Mouse (Mus musculus): ENCODE data around the gene Fndc8. TPM values are rescaled to one million over a fixed set of nuclear protein-coding genes. Genes with fewer than 3 reads are reported as not detected.
A peak's percentile ranks its signal among the peaks of the same experiment; 100 is the strongest.

The Fndc8 gene
- total RNA-seq, 2 experiments from 2014 or later = not detected

- intact Hi-C loops (cut with DNase I; ENCODE audit: low total_unique reads) = loop anchor here (5.0 kb wide), 1 partner anchor 45 kb away; no protein-coding TSS in a partner anchor
These were observed 24.9 kb upstream of the Fndc8 start for GRCm38 (mm10) chr11:82866850-82867564.

DNA sequence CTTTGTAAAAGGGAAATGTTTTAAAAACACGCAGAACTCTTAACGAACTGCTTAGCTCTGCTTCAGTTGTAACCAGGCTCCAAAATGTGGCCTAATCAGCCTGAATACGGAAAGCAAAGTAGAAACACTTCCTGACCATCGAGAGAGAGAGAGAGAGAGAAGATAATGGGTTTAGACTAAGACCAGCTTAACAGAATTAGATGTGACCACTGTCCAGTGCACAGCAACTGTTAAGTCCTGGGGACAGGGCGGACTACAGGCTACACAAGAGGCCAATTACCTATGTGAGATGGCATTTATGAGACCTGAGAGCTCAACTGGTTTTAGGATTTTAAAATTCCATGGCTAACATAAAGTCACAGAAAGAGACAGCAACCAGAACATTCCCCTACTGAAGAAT, 24.0 kb upstream of the Fndc8 start:
- DNase-seq = no peak
- intact Hi-C loops (cut with DNase I; ENCODE audit: low total_unique reads) = loop anchor here (5.0 kb wide), 1 partner anchor 46 kb away; no protein-coding TSS in a partner anchor

More at GRCm38 (mm10) chr11:82866850-82867564, 24.9 kb upstream of the Fndc8 start:
- DNase-seq = no peak

DNA sequence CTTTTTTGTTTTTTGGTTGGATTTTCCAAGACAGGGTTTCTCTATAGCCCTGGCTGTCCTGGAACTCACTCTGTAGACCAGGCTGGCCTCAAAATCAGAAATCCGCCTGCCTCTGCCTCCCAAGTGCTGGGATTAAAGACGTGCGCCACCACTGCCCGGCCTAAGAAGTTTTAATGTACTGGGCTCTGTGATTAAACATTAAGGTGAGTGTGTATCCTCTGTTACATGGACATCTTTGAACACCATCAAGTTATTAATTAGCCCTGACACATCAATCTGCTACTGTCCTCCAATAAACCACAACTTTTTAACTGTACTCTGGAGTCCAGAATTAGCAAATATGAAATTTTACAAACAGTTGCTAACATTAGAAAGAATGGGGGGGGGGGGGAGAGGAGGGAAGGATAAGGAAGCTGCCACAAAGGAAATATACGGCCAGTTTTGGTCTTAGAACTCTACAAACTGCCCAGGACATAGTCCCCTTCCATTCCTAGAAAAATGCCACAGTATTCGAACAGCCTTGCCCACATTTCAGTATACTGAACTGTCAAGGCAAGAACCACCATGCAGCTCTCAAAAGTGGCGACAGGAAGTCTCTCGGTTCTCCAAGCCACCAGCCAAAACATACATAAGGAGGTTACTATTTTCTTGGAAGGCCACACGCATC, 22.3 kb upstream of the Fndc8 start:
- DNase-seq = no peak
- intact Hi-C loops (cut with DNase I; ENCODE audit: low total_unique reads) = loop anchor here (5.0 kb wide), 1 partner anchor 47 kb away; no protein-coding TSS in a partner anchor

DNA sequence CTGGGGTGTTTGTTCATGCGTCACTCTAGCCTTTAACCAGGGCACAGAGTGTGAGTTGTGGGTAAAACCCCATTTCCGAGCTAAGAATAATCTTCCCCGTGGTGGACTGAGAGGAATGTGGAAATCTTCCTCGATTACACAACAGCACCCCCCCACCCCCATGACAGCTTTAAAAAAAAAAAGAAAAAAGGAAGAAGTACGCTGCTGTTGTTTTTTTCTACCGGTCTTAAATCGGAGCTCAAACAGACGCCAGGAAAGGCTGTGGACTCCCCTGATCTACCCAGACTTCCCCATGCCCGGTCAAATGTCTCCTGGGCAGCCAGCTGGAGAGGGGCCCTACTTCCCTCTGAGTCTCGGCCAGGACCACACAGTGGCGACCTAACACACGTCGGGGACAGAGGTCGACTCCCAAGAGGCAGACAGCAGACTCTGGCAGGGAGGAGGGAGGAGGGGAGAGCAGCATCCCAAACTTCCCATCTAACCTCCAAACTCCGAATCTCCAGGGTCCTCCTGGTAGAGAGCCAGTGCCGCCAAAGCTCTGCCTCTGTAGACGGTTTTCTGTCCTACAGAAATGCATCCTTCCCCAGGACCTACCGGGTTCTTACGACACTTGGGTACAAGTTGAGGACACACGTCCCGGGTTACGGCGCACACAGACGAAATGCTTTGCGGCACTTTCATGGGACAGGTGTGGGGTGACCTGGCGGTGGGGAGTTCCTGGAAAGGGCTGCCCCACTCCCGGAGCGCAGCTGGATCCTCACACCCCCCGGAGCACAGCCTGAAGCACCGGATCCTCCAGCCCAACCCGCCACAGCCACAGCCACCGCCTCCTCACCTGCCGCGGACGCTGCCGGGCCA, 21.5 kb upstream of the Fndc8 start:
- intact Hi-C loops (cut with DNase I; ENCODE audit: low total_unique reads) = no loop called here
- peak; percentile 66 for DNase-seq

DNA sequence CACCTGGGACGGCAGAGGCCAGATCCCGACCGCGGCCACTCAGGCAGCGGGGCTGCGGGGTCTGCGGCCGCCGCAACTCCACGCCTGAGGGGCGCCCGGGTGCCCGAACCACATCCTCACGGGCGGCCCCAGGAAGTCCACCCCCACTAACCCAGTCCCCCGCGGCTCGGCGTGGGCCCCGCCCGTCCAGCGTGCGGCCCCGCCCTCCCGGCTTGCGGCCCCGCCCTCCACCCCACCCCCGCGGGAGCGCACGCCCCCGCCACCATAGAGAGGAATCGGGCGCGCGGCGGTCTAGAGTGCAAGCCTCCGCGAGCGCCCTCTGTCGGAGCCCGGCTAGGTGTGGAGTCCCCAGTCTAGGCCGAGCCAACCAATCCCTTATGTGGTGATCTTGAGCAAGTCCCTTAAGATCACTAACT, 20.9 kb upstream of the Fndc8 start, which contains the start of gene Rffl:
Gene Rffl (minus strand): TSS at position 180 of the 416 bp plus-strand sequence.
- intact Hi-C loops (cut with DNase I; ENCODE audit: low total_unique reads) = no loop called here
- DNase-seq = peak; percentile 96

DNA sequence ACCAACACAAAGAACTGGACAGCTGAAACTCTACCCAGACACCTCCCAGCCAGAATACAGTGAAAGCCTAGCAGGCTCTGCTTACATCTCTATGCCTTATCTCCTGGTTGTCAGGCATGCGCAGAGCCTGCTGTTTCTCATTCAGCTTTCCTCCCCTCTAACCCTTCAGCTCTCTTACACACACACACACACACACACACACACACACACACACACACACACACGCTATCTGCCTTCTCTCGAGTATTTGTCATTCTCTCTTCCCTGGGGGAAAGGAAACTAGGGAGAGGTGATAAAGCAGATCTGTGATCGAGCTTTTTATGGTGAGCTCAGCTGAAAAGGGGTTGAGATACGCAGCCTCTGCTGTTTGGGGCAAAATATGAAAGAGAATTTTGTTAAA, 17.0 kb upstream of the Fndc8 start:
- intact Hi-C loops (cut with DNase I; ENCODE audit: low total_unique reads) = no loop called here
- DNase-seq = no peak

DNA sequence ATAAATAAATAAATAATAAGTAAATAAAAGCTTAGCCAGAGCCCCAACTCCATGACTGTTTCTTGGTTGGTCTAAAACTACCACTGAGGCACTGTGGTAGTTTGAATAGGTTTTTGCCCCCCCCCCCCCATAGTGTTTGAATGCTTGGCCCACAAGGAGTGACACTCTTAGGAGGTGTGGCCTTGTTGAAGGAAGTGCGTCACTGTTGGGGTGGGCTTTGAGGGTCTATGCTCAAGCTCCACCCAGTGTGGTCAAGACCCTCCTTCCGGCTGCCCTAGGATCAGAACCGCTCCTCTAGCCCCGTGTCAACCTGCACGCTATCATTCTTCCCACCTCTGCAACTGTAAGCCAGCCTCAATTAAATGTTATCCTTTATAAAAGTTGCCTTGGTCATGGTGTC, 16.3 kb upstream of the Fndc8 start:
- DNase-seq = no peak
- intact Hi-C loops (cut with DNase I; ENCODE audit: low total_unique reads) = no loop called here

- intact Hi-C loops (cut with DNase I; ENCODE audit: low total_unique reads) = no loop called here
- DNase-seq = no peak
These were observed 14.1 kb upstream of the Fndc8 start for GRCm38 (mm10) chr11:82877726-82878344.

DNA sequence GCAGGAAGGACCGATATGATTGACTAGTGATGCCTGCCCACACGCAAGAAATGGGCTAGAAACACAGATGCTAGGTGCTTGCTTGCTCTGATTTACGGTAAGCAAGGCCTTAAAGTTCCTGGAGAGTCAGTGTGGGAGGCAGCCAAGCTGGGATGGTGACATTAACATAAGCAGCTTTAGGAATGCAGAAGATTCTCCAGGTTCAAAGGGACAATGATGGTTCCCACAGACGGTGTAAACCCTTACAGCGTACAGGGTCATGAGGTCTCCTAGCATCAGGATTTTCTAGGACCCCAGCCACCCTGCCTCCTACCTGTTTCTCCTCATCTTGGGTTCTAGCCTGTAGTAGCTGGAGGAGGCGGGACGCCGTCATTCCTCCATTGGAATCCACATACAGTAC, 8.7 kb upstream of the Fndc8 start:
- intact Hi-C loops (cut with DNase I; ENCODE audit: low total_unique reads) = no loop called here
- no peak for DNase-seq

DNA sequence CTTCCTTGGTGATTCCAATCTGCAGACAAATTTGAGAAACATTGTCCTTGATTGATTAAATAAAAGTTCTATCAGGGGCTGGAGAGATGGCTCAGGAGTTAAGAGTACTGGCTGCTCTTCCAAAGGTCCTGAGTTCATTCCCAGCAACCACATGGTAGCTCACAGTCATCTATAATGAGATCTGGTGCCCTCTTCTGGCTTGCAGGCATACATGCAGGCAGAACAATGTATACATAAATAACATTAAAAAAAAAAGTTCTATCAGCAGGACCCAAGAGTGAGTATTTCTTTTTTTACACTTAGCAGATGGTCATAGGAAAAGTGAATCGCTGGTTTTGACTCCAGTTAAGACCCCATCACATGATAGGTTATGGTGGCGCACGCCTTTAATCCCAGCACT, 5.4 kb upstream of the Fndc8 start:
- intact Hi-C loops (cut with DNase I; ENCODE audit: low total_unique reads) = loop anchor here (5.0 kb wide), 1 partner anchor 84 kb away; no protein-coding TSS in a partner anchor
- DNase-seq = no peak

- no peak for DNase-seq
- intact Hi-C loops (cut with DNase I; ENCODE audit: low total_unique reads) = loop anchor here (5.0 kb wide), 1 partner anchor 86 kb away; no protein-coding TSS in a partner anchor
These were observed 3.4 kb upstream of the Fndc8 start for GRCm38 (mm10) chr11:82888491-82888946.

- intact Hi-C loops (cut with DNase I; ENCODE audit: low total_unique reads) = loop anchor here (5.0 to 10.0 kb wide), 4 partner anchors 87 to 655 kb away; no protein-coding TSS in a partner anchor
- DNase-seq = no peak
These were observed 2.2 kb upstream of the Fndc8 start for GRCm38 (mm10) chr11:82889524-82890341.

DNA sequence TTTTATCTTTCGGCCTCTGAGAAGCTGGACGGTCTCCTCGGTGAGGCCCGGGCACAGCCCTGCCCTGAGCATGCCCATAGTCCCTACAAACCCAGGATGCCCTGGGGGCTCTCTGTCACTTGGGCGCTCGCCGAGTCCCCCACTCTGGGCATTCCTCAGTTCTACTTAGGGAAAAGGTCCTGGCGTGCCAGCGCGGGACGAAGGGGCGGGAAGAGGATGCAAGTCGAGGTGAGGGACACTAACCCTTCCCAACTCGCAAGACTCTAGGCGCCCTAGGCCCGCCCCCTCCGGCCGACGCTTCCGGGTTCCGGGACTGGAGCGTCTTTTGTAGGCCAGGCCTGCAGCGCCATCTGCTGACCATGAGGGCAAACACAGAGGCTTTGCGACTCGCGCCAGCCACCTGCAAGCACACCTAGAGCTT, 1.6 kb upstream of the Fndc8 start, which contains the start of gene Rad51d:
Gene Rad51d (minus strand): TSS at position 273 of the 421 bp plus-strand sequence.
- peak; percentile 94 for DNase-seq
- intact Hi-C loops (cut with DNase I; ENCODE audit: low total_unique reads) = loop anchor here (5.0 to 10.0 kb wide), 3 partner anchors 143 to 656 kb away; no protein-coding TSS in a partner anchor

DNA sequence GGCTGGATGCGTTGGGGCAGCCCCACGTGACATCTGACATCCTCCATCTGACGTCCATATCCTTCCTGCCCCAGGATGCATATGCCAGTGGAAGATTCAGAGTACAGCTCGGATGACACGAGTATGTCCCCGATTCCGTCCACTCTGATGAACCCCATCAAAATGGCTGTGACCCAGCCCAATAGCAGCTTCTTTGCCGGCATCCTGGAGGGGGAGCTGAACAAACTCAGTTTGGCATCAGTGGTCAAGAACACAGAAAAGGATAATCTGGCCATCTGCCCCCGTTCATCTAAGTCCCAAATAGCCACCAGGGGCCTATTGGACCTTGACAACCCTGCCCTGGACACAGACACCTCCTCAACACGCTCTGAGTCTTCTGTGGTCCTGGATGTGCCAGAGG, 5.6 kb downstream of the Fndc8 start:
- DNase-seq = no peak
- intact Hi-C loops (cut with DNase I; ENCODE audit: low total_unique reads) = loop anchor here (10.0 kb wide), 1 partner anchor 663 kb away; no protein-coding TSS in a partner anchor

- intact Hi-C loops (cut with DNase I; ENCODE audit: low total_unique reads) = loop anchor here (10.0 kb wide), 1 partner anchor 665 kb away; no protein-coding TSS in a partner anchor
These were observed 7.8 kb downstream of the Fndc8 start for GRCm38 (mm10) chr11:82899720-82900119.

DNA sequence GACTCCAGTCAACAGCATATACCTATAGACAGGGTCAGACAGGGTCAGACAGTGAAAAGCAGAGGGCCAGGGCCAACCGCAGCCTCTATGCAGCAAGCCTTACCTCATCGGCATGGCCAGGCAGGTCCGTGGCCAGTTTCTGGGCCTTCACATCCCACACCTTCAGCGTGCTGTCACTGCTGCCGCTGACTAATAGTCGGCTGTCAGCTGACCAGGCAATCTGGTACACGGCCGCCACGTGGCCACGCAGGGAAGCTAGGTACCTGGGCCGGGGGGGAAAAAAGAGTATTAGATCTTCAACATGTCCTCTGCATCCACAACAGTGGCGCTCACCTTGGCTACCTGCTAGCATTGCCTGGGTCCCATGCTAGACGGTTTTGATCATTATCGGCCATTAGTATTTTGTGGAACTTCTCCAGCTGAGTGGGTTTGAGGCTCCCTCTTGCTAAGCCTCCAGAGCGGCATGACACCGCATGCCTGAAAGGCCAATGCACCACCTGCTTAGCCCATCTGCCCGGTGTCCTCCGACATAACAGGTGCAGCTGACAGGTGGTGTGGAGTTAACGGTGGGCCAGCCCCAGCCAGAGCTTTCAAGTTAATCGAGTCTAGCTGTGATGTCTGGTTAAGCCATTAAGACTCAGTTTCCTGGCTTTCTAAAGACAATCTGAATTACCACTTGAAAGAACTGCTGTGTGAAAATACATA, 9.8 kb downstream of the Fndc8 start:
- intact Hi-C loops (cut with DNase I; ENCODE audit: low total_unique reads) = no loop called here
- no peak for DNase-seq

More at GRCm38 (mm10) chr11:82899720-82900119, 7.8 kb downstream of the Fndc8 start:
- DNase-seq = no peak

DNA sequence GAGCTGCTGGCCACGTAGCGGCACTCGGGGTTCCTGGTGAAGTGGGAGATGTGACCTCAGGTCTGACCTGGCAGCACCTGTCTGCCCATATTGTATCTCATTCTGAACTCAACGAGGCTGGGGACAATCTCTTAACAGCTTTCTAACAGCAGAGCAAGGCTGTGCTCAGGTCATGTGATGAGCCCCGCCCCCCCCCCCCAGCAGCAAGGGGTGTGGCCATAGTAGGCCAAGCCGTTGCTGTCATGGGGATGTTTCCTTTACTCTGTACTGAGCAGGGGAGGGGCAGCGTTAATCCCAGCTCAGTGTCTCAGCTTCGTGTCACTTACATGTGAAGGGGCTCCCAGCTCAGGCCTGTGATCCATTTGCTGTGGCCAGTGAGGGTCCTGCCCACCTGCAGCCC, 13.0 kb downstream of the Fndc8 start:
- intact Hi-C loops (cut with DNase I; ENCODE audit: low total_unique reads) = no loop called here
- no peak for DNase-seq

All from gastrocnemius, postnatal 14 days (tissue).